Comparison of ENCODE assay signal across 12 mouse cellular contexts in the genomic region with DNA sequence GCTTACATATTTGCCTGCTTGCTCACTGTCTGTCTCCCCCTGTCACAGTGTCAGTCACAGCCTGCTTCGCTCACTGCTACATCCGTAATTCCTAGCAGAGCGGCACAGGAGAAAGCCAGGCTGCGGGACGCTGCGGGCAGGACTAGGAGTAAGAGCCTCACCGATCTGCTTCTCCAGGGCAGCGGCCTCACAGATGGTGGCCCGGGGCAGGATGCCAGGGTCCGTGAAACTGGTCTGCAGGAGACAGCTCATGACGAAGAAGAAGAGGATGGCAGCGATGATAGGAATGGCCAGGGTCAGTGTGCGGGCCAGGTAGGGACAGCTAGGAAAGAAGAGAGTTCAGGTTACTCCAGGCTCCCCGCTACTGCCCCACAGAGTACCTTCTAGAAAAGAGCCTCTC. TPM values are rescaled to one million over a fixed set of nuclear protein-coding genes. Genes with fewer than 3 reads are reported as not detected.
DNase-seq lines count a peak whose midpoint lies in the region; ATAC-seq and TF ChIP-seq lines count a peak whose summit lies in the region.
"Had no signal": no experiment of that assay in that cellular context is flagged by ENCODE, and none has a peak within 500 bp of the region (broad histone marks: within the 10 kb centered on the region; RNA-seq: fewer than 3 reads in every experiment).

No protein-coding gene starts in this region.

- peak; percentile 79 for DNase-seq in cerebellum, adult 11 months
- DNase-seq in midbrain, embryonic 11.5 days (ENCODE audit: low spot score, missing footprints): peak; percentile 62
- DNase-seq in midbrain, postnatal 0 days (ENCODE audit: low spot score): no peak
- DNase-seq in hindbrain, embryonic 14.5 days (ENCODE audit: low spot score): no peak
- DNase-seq: gastrocnemius, postnatal 36 days had no signal

- peaks cover 9% of the 10 kb centered on the region for H3K4me1 ChIP-seq in intestine, embryonic 16.5 days (ENCODE audit: control insufficient read depth, insufficient read depth, low read length)
- no peaks in the 10 kb centered on the region for H3K4me1 ChIP-seq in intestine, postnatal 0 days (replicated peaks; ENCODE audit: control insufficient read depth, insufficient read depth, low read length)
- H3K4me1 ChIP-seq in midbrain, embryonic 11.5 days (ENCODE audit: control insufficient read depth, insufficient read depth, low read length): peaks cover 2% of the 10 kb centered on the region
- peaks cover 9% of the 10 kb centered on the region for H3K4me1 ChIP-seq in midbrain, postnatal 0 days (ENCODE audit: insufficient read depth, low read length)
- H3K4me1 ChIP-seq in hindbrain, embryonic 14.5 days (replicated peaks; ENCODE audit: control insufficient read depth, insufficient read depth, low read length): peaks cover 9% of the 10 kb centered on the region; the same call in 1 of the 2 replicates

- no peak for ATAC-seq in cerebellum, adult (ENCODE audit: insufficient number of reproducible peaks, low FRiP score, low TSS enrichment)
- no peak for ATAC-seq in intestine, embryonic 16.5 days
- no peak for ATAC-seq in intestine, postnatal 0 days
- no peak for ATAC-seq in midbrain, embryonic 11.5 days (ENCODE audit: low FRiP score)
- no peak for ATAC-seq in midbrain, postnatal 0 days (ENCODE audit: low FRiP score)
- no peak for ATAC-seq in hindbrain, embryonic 14.5 days (ENCODE audit: low FRiP score)
- no peak for ATAC-seq in CD4-positive, CD25-positive, alpha-beta regulatory T cell, adult 4 months
- ATAC-seq: forebrain, embryonic 15.5 days had no signal

- no peak for TF ChIP-seq CTCF in intestine, postnatal 0 days (IDR thresholded peaks at IDR 0.05; ENCODE audit: low read depth)
- no peak for TF ChIP-seq CTCF in midbrain, postnatal 0 days (IDR thresholded peaks at IDR 0.05)

- H3K27me3 ChIP-seq in intestine, embryonic 16.5 days (replicated peaks; ENCODE audit: control insufficient read depth, insufficient read depth, low read length): no peaks in the 10 kb centered on the region
- no peaks in the 10 kb centered on the region for H3K27me3 ChIP-seq in intestine, postnatal 0 days (replicated peaks; ENCODE audit: control insufficient read depth, insufficient read depth, low read length)
- H3K27me3 ChIP-seq in midbrain, embryonic 11.5 days (ENCODE audit: control insufficient read depth, insufficient read depth, low read length): no peaks in the 10 kb centered on the region
- H3K27me3 ChIP-seq in midbrain, postnatal 0 days (ENCODE audit: insufficient read depth, low read length): no peaks in the 10 kb centered on the region
- no peaks in the 10 kb centered on the region for H3K27me3 ChIP-seq in hindbrain, embryonic 14.5 days (ENCODE audit: control insufficient read depth, insufficient read depth, low read length)
- H3K27me3 ChIP-seq: forebrain, embryonic 15.5 days; hindbrain, embryonic 15.5 days had no signal

- H3K9ac ChIP-seq in intestine, embryonic 16.5 days (ENCODE audit: low read depth, low read length): peak overlapping the region; percentile 18; the same call in 1 of the 2 replicates
- H3K9ac ChIP-seq in intestine, postnatal 0 days (ENCODE audit: low read depth, low read length): no peak overlapping the region
- no peak overlapping the region for H3K9ac ChIP-seq in midbrain, embryonic 11.5 days (ENCODE audit: low read length)
- H3K9ac ChIP-seq in midbrain, postnatal 0 days (replicated peaks; ENCODE audit: low read length, poor library complexity, severe bottlenecking): no peak overlapping the region
- H3K9ac ChIP-seq in hindbrain, embryonic 14.5 days: no peak overlapping the region
- H3K9ac ChIP-seq: forebrain, embryonic 15.5 days; hindbrain, embryonic 15.5 days; liver, embryonic 14.5 days had no signal

- no peak overlapping the region for H3K4me3 ChIP-seq in intestine, embryonic 16.5 days (ENCODE audit: low read length)
- H3K4me3 ChIP-seq in intestine, postnatal 0 days (ENCODE audit: low read depth, low read length): no peak overlapping the region
- no peak overlapping the region for H3K4me3 ChIP-seq in midbrain, embryonic 11.5 days (ENCODE audit: low read depth, low read length)
- no peak overlapping the region for H3K4me3 ChIP-seq in midbrain, postnatal 0 days (ENCODE audit: low read depth, low read length)
- H3K4me3 ChIP-seq in hindbrain, embryonic 14.5 days (replicated peaks; ENCODE audit: low read length): no peak overlapping the region
- H3K4me3 ChIP-seq: forebrain, embryonic 15.5 days; hindbrain, embryonic 15.5 days had no signal

- WGBS in intestine, embryonic 16.5 days: 93% methylated on average over 14 of the region's 14 CpGs
- WGBS in intestine, postnatal 0 days: 94% methylated on average over 14 of the region's 14 CpGs
- 93% methylated on average over 14 of the region's 14 CpGs for WGBS in midbrain, embryonic 11.5 days
- 95% methylated on average over 14 of the region's 14 CpGs for WGBS in midbrain, postnatal 0 days
- 90% methylated on average over 14 of the region's 14 CpGs for WGBS in hindbrain, embryonic 14.5 days

- H3K27ac ChIP-seq in intestine, embryonic 16.5 days (ENCODE audit: low read length): no peak overlapping the region
- no peak overlapping the region for H3K27ac ChIP-seq in intestine, postnatal 0 days (ENCODE audit: low read depth, low read length)
- no peak overlapping the region for H3K27ac ChIP-seq in midbrain, embryonic 11.5 days (ENCODE audit: low read depth, low read length)
- H3K27ac ChIP-seq in midbrain, postnatal 0 days (ENCODE audit: low read depth, low read length): no peak overlapping the region
- H3K27ac ChIP-seq in hindbrain, embryonic 14.5 days: no peak overlapping the region
- H3K27ac ChIP-seq: forebrain, embryonic 15.5 days; hindbrain, embryonic 15.5 days; liver, embryonic 14.5 days had no signal

- no peaks in the 10 kb centered on the region for H3K9me3 ChIP-seq in intestine, embryonic 16.5 days (ENCODE audit: control insufficient read depth, low read length)
- no peaks in the 10 kb centered on the region for H3K9me3 ChIP-seq in intestine, postnatal 0 days (ENCODE audit: control insufficient read depth)
- no peaks in the 10 kb centered on the region for H3K9me3 ChIP-seq in midbrain, embryonic 11.5 days (ENCODE audit: control insufficient read depth, low read length)
- no peaks in the 10 kb centered on the region for H3K9me3 ChIP-seq in midbrain, postnatal 0 days (ENCODE audit: low read length)
- H3K9me3 ChIP-seq in hindbrain, embryonic 14.5 days (ENCODE audit: control insufficient read depth, low read length): no peaks in the 10 kb centered on the region
- H3K9me3 ChIP-seq: forebrain, embryonic 15.5 days; hindbrain, embryonic 15.5 days had no signal

- no peak overlapping the region for H3K4me2 ChIP-seq in intestine, embryonic 16.5 days (ENCODE audit: low read depth, low read length)
- H3K4me2 ChIP-seq in intestine, postnatal 0 days (replicated peaks; ENCODE audit: low read depth): no peak overlapping the region
- H3K4me2 ChIP-seq in midbrain, embryonic 11.5 days: no peak overlapping the region
- H3K4me2 ChIP-seq in midbrain, postnatal 0 days (ENCODE audit: low read depth, low read length, poor library complexity, severe bottlenecking): no peak overlapping the region
- H3K4me2 ChIP-seq in hindbrain, embryonic 14.5 days (replicated peaks): no peak overlapping the region
- H3K4me2 ChIP-seq: forebrain, embryonic 15.5 days; hindbrain, embryonic 15.5 days had no signal

- peaks cover 7% of the 10 kb centered on the region for H3K36me3 ChIP-seq in intestine, embryonic 16.5 days (ENCODE audit: control insufficient read depth, insufficient read depth, low read length)
- peaks cover 21% of the 10 kb centered on the region; the same call in 1 of the 2 replicates for H3K36me3 ChIP-seq in intestine, postnatal 0 days (ENCODE audit: control insufficient read depth, insufficient read depth)
- H3K36me3 ChIP-seq in midbrain, embryonic 11.5 days (ENCODE audit: control insufficient read depth, insufficient read depth, low read length): peaks cover 6% of the 10 kb centered on the region
- H3K36me3 ChIP-seq in midbrain, postnatal 0 days (ENCODE audit: insufficient read depth, low read length): peaks cover 29% of the 10 kb centered on the region
- peaks cover 32% of the 10 kb centered on the region for H3K36me3 ChIP-seq in hindbrain, embryonic 14.5 days (replicated peaks; ENCODE audit: control insufficient read depth, insufficient read depth)

RNA-seq across cellular contexts. Expression of a gene that starts 22.9 kb away (rescaled TPM):
- polyA plus RNA-seq in intestine, embryonic 16.5 days (2015; fragmentation: Nextera tagmentation; extraction: Ambion mirVana): 1.3 and 1.6 TPM in 2 replicates
- polyA plus RNA-seq in intestine, postnatal 0 days (2015; fragmentation: Nextera tagmentation; extraction: Ambion mirVana): 1.8 and 2.3 TPM in 2 replicates
- 1.8 and 3.5 TPM in 2 replicates for polyA plus RNA-seq in midbrain, embryonic 11.5 days (2014; fragmentation: Nextera tagmentation; extraction: Ambion mirVana)
- total RNA-seq in midbrain, postnatal 0 days (2014; rRNA removed): 19.2 and 26.7 TPM in 2 replicates
- polyA plus RNA-seq in midbrain, postnatal 0 days (2015; fragmentation: Nextera tagmentation; extraction: Ambion mirVana): 5.9 and 7.3 TPM in 2 replicates
- polyA plus RNA-seq in hindbrain, embryonic 14.5 days (2014; fragmentation: Nextera tagmentation; extraction: Ambion mirVana): 3.0 and 3.9 TPM in 2 replicates
- polyA plus RNA-seq in CD4-positive, CD25-positive, alpha-beta regulatory T cell, adult 4 months (2017; shearing (Covaris generic)): 10 to 100 TPM; 20.2 to 22.3 TPM

RNA-seq across cellular contexts. Expression of a gene that starts 25.1 kb away (rescaled TPM):
- 50.1 and 59.9 TPM in 2 replicates for polyA plus RNA-seq in intestine, embryonic 16.5 days (2015; fragmentation: Nextera tagmentation; extraction: Ambion mirVana)
- polyA plus RNA-seq in intestine, postnatal 0 days (2015; fragmentation: Nextera tagmentation; extraction: Ambion mirVana): 34.8 and 37.6 TPM in 2 replicates
- polyA plus RNA-seq in midbrain, embryonic 11.5 days (2014; fragmentation: Nextera tagmentation; extraction: Ambion mirVana): 6.0 and 7.8 TPM in 2 replicates
- total RNA-seq in midbrain, postnatal 0 days (2014; rRNA removed): 2.0 and 3.6 TPM in 2 replicates
- polyA plus RNA-seq in midbrain, postnatal 0 days (2015; fragmentation: Nextera tagmentation; extraction: Ambion mirVana): 0.67 and 0.86 TPM in 2 replicates
- polyA plus RNA-seq in hindbrain, embryonic 14.5 days (2014; fragmentation: Nextera tagmentation; extraction: Ambion mirVana): 2.7 and 3.9 TPM in 2 replicates
- 10 to 100 TPM; 24.7 to 29.7 TPM for polyA plus RNA-seq in CD4-positive, CD25-positive, alpha-beta regulatory T cell, adult 4 months (2017; shearing (Covaris generic))

RNA-seq across cellular contexts. Expression of a gene that starts 42.9 kb away (rescaled TPM):
- polyA plus RNA-seq in intestine, embryonic 16.5 days (2015; fragmentation: Nextera tagmentation; extraction: Ambion mirVana): 17.1 and 17.3 TPM in 2 replicates
- polyA plus RNA-seq in intestine, postnatal 0 days (2015; fragmentation: Nextera tagmentation; extraction: Ambion mirVana): 16.1 and 18.4 TPM in 2 replicates
- polyA plus RNA-seq in midbrain, embryonic 11.5 days (2014; fragmentation: Nextera tagmentation; extraction: Ambion mirVana): 24.2 and 28.6 TPM in 2 replicates
- total RNA-seq in midbrain, postnatal 0 days (2014; rRNA removed): 22.7 and 23.6 TPM in 2 replicates
- polyA plus RNA-seq in midbrain, postnatal 0 days (2015; fragmentation: Nextera tagmentation; extraction: Ambion mirVana): 16.2 and 16.7 TPM in 2 replicates
- 19.7 and 20.4 TPM in 2 replicates for polyA plus RNA-seq in hindbrain, embryonic 14.5 days (2014; fragmentation: Nextera tagmentation; extraction: Ambion mirVana)
- polyA plus RNA-seq in CD4-positive, CD25-positive, alpha-beta regulatory T cell, adult 4 months (2017; shearing (Covaris generic)): 1 to 10 TPM; 6.3 to 8.3 TPM

RNA-seq across cellular contexts. Expression of a gene that starts 45.4 kb away (rescaled TPM):
- polyA plus RNA-seq in intestine, embryonic 16.5 days (2015; fragmentation: Nextera tagmentation; extraction: Ambion mirVana): 16.6 and 18.5 TPM in 2 replicates
- polyA plus RNA-seq in intestine, postnatal 0 days (2015; fragmentation: Nextera tagmentation; extraction: Ambion mirVana): 10.7 and 12.5 TPM in 2 replicates
- 9.6 and 12.4 TPM in 2 replicates for polyA plus RNA-seq in midbrain, embryonic 11.5 days (2014; fragmentation: Nextera tagmentation; extraction: Ambion mirVana)
- total RNA-seq in midbrain, postnatal 0 days (2014; rRNA removed): 8.9 and 15.9 TPM in 2 replicates
- 13.5 and 14.8 TPM in 2 replicates for polyA plus RNA-seq in midbrain, postnatal 0 days (2015; fragmentation: Nextera tagmentation; extraction: Ambion mirVana)
- polyA plus RNA-seq in hindbrain, embryonic 14.5 days (2014; fragmentation: Nextera tagmentation; extraction: Ambion mirVana): 9.9 and 10.1 TPM in 2 replicates
- polyA plus RNA-seq in CD4-positive, CD25-positive, alpha-beta regulatory T cell, adult 4 months (2017; shearing (Covaris generic)): 10 to 100 TPM; 14.3 to 16.3 TPM

RNA-seq across cellular contexts. Expression of a gene that starts 52.5 kb away (rescaled TPM):
- polyA plus RNA-seq in intestine, embryonic 16.5 days (2015; fragmentation: Nextera tagmentation; extraction: Ambion mirVana): 5.5 and 7.5 TPM in 2 replicates
- polyA plus RNA-seq in intestine, postnatal 0 days (2015; fragmentation: Nextera tagmentation; extraction: Ambion mirVana): 7.1 and 7.2 TPM in 2 replicates
- polyA plus RNA-seq in midbrain, embryonic 11.5 days (2014; fragmentation: Nextera tagmentation; extraction: Ambion mirVana): 6.8 and 7.8 TPM in 2 replicates
- 8.7 and 10.3 TPM in 2 replicates for total RNA-seq in midbrain, postnatal 0 days (2014; rRNA removed)
- 5.6 and 6.3 TPM in 2 replicates for polyA plus RNA-seq in midbrain, postnatal 0 days (2015; fragmentation: Nextera tagmentation; extraction: Ambion mirVana)
- polyA plus RNA-seq in hindbrain, embryonic 14.5 days (2014; fragmentation: Nextera tagmentation; extraction: Ambion mirVana): 6.2 and 7.5 TPM in 2 replicates
- polyA plus RNA-seq in CD4-positive, CD25-positive, alpha-beta regulatory T cell, adult 4 months (2017; shearing (Covaris generic)): 1 to 10 TPM in 1 of 2 experiments, under 1 TPM in 1; 0.51 to 1.4 TPM

Comparison
In these comparisons a context has a peak if more than half of its experiments do, and no peak if none do; other contexts are left out.
1. DNase-seq: peak in cerebellum, adult 11 months (single experiment) and midbrain, embryonic 11.5 days (single experiment); none in midbrain, postnatal 0 days (single experiment) and hindbrain, embryonic 14.5 days (single experiment).